Mouse (Mus musculus) embryonic stem cell, embryonic (primary cell): ENCODE measurements around the gene Zfp978.
"Not testable (repeated sequence)": the region's sequence is repeated elsewhere in the genome, so short reads cannot be mapped to it uniquely, and the experiment has no call there.

Source experiments
- CTCF ChIA-PET, 4 experiments: fragments of 300-600 bp in 2 of 4; fragments of 350-600 bp in 2 of 4; sonication (Branson Sonifier 250); formaldehyde crosslinking; loops; one replicate each; lab custom pipeline; 2022; ENCODE audit warnings: inconsistent platforms in 2 of 4; lab: Charles Lee
- POLR2A ChIA-PET, 4 experiments: fragments of 300-600 bp in 2 of 4; fragments of 350-600 bp in 2 of 4; sonication (Branson Sonifier 250); formaldehyde crosslinking; loops; one replicate each; lab custom pipeline; 2022; ENCODE audit warnings: antibody characterized with exemption in 4 of 4, inconsistent platforms in 1 of 4; lab: Charles Lee

Gene Zfp978

DNA sequence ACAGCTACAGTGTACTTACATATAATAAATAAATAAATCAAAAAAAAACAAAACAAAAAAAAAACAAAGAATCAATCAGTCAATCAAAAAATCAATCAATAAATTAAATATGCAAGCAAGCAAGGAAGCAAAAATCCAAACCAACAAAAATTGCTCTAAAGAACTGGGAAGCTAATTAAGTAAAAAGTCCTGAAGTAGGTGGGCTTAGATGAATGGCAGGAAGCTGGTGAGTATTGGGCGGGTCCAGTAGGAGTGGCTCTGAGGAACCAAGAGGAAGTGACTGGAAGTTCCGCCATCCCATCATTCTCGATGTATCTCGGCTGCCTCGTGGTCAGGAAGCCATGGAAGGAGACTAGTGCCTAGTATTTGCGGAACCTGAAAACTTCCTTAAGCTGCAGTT is at the start of gene Zfp978:
Gene Zfp978, plus strand, starts transcription at position 301 of the 400 bp plus-strand sequence.
- CTCF ChIA-PET, POLR2A ChIA-PET: not testable (repeated sequence)

DNA sequence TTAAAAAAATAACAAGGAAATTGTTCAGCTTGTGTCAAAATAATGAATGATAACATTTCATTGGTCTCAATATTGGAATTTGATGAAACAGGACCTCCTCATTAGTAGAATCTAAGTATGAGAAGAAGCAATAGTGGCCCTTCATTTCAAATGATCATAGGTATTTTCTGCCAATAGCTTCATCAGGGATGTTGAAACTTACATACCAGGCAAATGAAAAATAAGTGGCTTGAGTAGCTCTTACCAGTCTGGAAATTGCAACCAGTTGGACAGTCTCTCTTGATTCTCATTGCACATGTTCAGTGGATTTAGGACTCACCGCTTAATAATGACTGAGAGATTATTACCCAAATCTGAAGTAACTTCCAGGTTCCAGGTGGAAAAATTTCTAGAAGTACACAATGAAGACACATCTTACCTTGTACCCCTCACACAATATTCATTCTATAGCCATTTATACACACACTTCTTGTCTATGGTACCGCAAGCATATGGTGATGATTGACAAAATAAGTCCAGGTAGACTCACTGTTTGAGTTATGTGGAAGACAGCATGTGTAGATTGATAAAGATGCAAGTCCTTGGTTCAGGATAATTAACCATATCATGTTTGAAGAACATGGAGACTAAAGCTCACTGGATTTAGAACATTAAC is 25.9 kb upstream of the Zfp978 start:
- CTCF ChIA-PET = interaction anchor here in 1 of 4 experiments (1.0 kb wide), 1 partner anchor 1795 kb away, joined by 3 read pairs; no protein-coding TSS in a partner anchor

DNA sequence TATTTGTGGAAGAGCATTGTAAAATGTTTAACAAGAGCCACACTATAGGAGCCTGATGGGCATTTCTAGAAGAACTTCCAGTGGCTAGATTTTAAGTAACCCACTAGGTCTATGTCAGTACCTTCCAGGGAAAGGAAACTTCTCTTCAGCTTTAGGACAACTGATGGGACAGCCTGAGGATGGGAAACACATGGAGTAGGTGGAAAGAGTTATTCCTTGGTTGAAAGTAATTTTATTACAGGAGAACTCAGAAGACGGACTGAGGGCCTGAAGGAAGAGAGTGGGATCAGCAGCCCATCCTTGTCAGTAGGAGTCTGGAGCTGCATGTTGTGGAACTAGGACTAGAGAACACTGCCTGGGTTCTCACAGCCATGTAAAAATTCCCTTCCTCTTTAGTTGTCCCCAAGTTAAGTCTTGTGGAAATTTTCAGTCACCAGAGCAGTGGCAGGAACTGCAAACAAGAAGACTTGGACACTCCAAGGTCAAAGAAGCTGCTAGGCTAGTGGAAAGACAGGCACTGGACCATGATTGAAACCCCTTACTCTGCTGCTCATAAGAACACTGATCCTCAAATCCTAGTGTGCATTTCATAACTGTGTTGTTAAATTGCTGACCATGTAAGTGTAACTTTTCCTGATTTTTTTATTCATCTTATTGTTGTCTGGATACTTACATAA is 25.3 kb upstream of the Zfp978 start:
- ChIA-PET CTCF (interaction anchor here in 1 of 4 experiments (1.0 kb wide), 1 partner anchor 1796 kb away, joined by 3 read pairs; no protein-coding TSS in a partner anchor), POLR2A (interaction anchor here in 2 of 4 experiments (0.6 to 0.9 kb wide), 3 partner anchors 443 to 1796 kb away, joined by 3 read pairs; no protein-coding TSS in a partner anchor)

More for the DNA sequence above, 25.9 kb upstream of the Zfp978 start:
- POLR2A ChIA-PET = interaction anchor here in 2 of 4 experiments (0.6 to 0.7 kb wide), 3 partner anchors 233 to 1795 kb away, joined by 3 read pairs; no protein-coding TSS in a partner anchor

DNA sequence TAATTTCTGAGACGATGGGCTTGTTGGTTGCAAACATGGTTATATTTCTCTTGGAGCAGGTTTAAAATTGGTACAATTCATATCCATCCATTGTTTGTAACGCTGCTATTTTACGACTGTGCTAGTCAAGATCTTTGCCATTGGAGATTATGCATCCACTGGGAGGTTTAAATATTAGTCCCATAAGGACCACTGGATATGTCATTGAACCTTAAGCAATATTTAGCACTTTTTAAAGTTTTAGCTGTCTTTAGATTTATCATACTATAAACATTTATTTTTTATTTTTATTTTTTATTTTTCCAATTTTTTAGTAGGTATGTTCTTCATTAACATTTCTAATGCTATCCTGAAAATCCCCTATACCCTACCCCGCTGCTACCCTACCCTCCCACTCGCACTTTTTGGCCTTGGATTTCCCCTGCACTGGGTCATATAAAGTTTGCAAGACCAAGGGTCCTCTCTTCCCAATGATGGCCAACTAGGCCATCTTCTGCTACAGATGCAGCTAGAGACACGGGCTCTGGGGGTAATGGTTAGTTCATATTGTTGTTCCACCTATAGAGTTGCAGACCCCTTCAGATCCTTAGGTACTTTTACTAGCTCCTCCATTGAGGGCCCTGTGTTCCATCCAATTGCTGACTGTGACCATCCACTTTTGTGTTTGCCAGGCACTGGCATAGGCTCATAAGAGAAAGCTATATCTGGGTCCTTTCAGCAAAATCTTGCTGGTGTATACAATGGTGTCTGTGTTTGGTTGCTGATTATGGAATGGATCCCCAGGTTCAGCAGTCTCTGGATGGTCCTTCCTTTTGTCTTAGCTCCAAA is 24.5 kb upstream of the Zfp978 start:
- ChIA-PET POLR2A (interaction anchor here in 3 of 4 experiments (0.6 to 1.5 kb wide), 7 partner anchors 14 to 1794 kb away, joined by 3 to 6 read pairs (median 4); no protein-coding TSS in a partner anchor), CTCF (interaction anchor here in 1 of 4 experiments (0.7 kb wide), 1 partner anchor 1792 kb away, joined by 4 read pairs; no protein-coding TSS in a partner anchor)

DNA sequence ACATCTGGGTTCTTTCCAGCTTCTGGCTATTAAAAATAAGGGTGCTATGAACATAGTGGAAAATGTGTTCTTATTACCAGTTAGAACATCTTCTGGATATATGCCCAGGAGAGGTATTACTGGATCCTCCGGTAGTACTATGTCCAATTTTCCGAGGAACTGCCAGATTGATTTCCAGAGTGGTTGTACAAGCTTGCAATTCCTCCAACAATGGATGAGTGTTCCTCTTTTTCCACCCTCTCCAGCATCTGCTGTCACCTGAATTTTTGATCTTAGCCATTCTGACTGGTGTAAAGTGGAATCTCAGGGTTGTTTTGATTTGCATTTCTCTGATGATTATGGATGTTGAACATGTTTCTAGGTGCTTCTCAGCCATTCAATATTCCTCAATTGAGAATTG is 23.6 kb upstream of the Zfp978 start:
- ChIA-PET CTCF (interaction anchor here in 2 of 4 experiments (0.7 to 1.2 kb wide), 2 partner anchors 213 to 1795 kb away, joined by 3 read pairs; no protein-coding TSS in a partner anchor), POLR2A (interaction anchor here (0.6 to 1.9 kb wide), 10 partner anchors 13 to 1795 kb away, joined by 3 to 7 read pairs (median 4); no protein-coding TSS in a partner anchor)

DNA sequence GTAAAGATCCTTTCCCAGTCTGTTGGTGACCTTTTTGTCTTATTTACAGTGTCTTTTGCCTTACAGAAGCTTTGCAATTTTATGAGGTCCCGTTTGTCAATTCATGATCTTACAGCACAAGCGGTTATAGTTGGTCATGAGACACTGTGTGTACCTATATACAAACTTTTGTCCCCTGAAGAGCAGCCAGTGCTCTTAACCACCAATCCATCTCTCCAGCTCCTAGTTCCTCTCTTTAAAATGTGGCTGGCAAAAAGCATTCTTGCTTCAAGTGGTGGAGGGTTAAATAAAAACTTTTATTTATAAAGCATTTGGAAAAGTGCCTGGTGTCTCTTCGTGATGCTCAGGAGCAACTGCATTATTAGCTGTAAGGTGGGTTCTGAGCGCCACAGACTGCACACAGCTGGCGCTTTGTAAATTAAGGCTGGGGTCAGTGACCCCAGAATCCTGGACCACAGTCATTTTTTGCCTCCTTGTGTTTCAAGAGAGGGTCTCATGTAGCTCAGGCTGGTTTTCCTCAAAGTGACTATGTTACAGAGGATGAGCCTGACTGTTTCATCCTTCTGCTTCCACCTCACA is 23.0 kb upstream of the Zfp978 start:
- CTCF ChIA-PET = interaction anchor here in 2 of 4 experiments (0.6 to 1.2 kb wide), 3 partner anchors 214 to 1975 kb away, joined by 3 read pairs; no protein-coding TSS in a partner anchor
- POLR2A ChIA-PET = interaction anchor here (1.2 to 1.9 kb wide), 7 partner anchors 260 to 1796 kb away, joined by 3 to 7 read pairs (median 4); no protein-coding TSS in a partner anchor

DNA sequence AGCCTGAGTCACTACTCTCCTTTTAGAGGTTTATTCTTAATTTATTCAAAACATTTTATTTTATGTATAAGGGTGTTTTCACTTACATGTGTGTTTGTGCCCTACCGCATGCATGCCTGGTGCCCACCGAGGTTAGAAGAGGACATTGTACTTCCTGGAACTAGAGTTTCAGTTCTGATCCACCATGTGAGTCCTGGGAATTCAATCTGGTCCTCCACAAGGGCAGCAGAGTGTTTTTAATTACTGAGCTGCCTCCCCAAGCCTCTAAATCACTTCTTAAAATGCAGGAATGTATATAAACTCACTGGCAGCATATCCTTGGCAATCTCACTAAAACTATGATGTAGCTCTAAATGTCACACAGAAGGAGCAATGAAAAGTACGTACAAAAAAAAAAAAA is 22.4 kb upstream of the Zfp978 start:
- CTCF ChIA-PET = interaction anchor here in 1 of 4 experiments (0.6 kb wide), 1 partner anchor 1975 kb away, joined by 3 read pairs; no protein-coding TSS in a partner anchor
- POLR2A ChIA-PET = interaction anchor here (1.5 to 1.9 kb wide), 4 partner anchors 1795 kb away, joined by 4 to 7 read pairs (median 6); no protein-coding TSS in a partner anchor

DNA sequence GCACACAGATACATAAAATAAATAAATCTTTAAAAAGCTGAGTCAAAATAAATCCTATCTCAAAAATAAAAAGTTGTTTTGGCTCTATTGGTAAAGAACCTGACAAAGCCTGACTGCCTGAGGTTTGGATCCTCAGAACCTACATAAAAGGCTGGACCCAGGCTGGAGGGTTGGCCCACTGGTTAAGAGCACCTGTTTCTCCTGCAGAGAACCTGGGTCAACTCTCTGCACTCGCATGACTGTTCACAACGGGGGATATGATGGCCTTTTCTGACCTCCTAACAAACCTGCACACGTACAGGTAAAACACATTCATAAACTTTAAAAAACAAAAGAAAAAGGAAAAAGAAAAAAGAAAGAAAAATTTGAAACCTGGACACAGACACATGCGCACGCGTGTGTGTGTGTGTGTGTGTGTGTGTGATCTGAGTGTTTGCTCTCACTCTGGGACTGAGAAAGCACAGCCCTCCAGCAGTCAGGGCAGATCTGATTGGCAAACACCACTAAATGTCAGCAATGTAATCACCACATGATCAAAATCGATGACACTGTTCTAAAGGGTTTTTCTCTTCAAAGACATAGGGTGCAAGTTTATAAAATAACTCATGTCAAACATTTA is 21.4 kb upstream of the Zfp978 start:
- CTCF ChIA-PET = not testable (repeated sequence)

DNA sequence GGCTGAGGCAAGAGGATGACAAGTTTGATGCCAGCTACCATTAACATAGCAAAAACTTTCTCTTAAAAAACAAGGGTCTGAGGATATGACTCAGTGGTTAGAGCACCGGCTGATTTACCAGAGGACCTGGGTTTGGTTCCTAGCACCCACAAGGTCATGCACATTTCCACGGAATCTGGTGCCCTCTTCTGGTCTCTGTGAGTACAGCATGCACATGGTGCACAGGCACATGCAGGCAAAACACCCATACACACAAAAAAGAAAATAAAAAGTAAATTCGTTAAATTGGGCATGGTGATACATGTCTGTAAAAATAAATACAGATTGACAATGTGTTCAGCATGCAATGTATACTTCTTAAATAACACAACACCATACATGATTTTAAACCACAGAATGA is 20.9 kb upstream of the Zfp978 start:
- CTCF ChIA-PET, POLR2A ChIA-PET: not testable (repeated sequence)

More for the DNA sequence above, 21.4 kb upstream of the Zfp978 start:
- POLR2A ChIA-PET = interaction anchor here in 1 of 4 experiments (1.9 kb wide), 1 partner anchor 1796 kb away, joined by 7 read pairs; no protein-coding TSS in a partner anchor

DNA sequence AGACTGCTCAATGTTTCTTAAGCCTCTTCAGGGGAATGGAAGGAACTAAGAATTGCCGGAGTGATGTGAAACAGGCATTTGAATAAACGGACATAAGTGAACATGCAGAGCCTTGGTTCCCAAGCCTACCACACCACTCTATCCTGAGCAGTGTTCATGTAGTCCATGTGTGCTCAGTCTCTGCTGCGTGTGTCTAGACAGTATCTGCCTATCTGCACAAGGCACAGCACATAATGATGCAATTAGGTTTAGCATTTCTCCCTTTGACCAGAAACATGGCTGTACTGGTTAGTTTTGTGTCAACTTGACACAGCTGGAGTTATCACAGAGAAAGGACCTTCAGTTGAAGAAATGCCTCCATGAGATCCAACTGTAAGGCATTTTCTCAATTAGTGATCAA is 20.2 kb upstream of the Zfp978 start:
- ChIA-PET POLR2A (interaction anchor here in 3 of 4 experiments (0.6 kb wide), 4 partner anchors 1795 to 1798 kb away, joined by 3 to 19 read pairs (median 10); no protein-coding TSS in a partner anchor), CTCF (interaction anchor here in 3 of 4 experiments (0.6 kb wide), 3 partner anchors 1795 to 1796 kb away, joined by 5 to 33 read pairs (median 5); no protein-coding TSS in a partner anchor)

DNA sequence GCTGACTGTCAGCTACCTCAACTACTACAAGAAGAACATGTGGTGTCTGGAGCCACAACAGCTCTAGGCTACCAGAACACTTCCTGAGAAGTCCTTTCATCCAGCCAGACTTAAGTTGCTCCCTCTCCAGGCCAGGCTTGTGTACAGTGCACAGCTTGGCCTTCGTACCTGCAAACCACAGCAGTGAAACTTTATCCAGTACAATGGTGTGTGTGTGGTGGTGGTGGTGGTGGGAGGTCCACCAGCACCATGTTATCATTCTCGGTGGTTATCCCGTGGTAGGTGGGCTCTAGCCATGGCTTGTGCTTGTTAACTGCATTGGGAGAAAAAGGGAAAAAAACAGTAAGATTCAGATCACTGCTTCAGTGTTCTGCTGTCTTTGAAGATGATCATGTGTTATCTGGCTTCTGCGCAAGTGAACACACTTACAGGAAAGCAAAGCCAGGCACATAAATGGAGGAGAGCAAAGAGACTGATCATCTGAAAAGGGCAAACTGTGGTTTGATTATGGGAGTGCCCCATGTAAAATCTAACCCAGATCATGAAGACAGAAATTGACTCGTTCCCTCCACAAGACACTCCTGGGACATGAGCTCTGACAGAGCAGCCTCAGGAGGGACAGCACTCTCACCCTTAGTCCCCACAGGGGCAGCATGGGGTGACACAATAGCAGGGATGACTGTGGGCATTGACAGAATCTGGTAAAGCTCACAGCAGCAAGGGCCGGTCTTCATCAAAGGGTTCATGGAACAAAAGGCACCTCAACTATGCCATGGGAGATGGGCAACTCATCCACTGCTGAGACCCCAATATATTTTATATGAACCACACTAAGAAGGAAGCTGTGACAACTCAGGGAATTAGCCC is 17.8 kb upstream of the Zfp978 start:
- CTCF ChIA-PET = interaction anchor here in 1 of 4 experiments (0.9 kb wide), 1 partner anchor 1797 kb away, joined by 3 read pairs; no protein-coding TSS in a partner anchor
- POLR2A ChIA-PET = not testable (repeated sequence)

DNA sequence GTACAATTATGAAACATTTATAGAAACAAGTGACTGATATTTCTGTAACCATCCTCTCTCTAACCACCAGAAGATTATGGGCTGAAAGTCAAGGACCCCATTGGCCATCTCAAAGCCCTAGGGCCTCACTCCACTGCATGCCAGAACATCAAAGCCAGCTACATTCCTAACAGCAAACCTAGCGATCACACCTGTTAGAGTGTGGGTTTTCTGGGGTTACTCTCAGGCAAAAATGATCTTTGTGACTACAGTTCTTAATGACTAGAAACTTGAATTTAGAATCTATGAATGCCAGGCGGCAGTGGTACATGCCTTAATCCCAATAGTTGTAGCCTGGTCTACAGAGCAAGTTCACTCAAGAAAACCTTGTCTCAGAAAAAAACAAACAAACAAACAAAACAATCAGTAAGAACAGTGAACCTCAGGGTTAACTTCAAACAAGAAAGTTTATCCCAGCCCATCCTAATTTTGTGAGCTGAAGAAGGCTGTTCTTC is 16.0 kb upstream of the Zfp978 start:
- CTCF ChIA-PET, POLR2A ChIA-PET: not testable (repeated sequence)

DNA sequence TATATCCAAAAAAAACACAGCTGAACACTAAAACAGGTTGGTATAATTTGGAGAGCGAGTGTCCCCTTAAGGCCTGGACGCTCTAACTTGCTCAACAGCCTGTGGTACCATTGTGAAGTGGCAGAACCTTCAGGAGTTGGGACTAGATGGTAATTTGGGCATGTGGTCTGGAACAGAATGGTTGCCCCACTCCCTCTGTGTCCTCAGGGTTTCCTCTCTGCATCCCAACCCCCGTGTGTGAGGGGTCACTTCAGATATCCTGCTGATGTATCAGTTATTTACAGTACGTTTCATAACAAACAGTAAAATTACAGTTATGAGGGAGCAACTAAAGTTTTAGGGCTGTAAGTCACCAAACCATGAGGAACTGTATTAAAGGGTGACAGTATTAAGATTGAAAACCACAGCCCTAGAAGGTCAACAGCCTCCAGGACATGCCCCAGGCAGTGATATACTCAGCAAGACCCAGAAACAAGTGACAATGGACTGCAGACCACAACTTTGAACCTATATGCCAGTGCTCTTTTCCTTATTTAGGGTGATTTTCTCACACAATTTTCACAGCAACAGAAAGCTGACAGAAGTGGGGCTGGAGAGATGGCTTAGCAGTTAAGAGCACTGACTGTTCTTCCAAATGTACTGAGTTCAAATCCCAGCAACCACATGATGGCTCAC is 14.6 kb upstream of the Zfp978 start:
- CTCF ChIA-PET, POLR2A ChIA-PET: not testable (repeated sequence)

DNA sequence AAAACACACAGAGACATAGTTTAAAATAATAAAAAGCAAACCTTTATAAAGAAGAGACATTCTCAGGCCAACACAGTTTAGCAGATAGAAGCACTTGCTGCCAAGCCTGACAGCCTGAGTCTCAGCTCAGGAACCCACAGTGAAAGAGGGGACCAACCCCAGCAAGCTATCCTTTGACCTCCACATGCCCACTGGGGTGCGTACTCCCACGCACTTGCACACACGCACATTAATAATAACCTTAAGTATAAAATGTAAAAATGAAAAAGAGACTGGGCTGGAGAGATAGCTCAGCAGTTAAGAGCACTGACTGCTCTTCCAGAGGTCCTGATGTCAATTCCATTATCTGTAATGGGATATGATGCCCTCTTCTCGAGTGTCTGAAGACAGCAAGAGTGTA is 13.8 kb upstream of the Zfp978 start:
- CTCF ChIA-PET, POLR2A ChIA-PET: not testable (repeated sequence)

DNA sequence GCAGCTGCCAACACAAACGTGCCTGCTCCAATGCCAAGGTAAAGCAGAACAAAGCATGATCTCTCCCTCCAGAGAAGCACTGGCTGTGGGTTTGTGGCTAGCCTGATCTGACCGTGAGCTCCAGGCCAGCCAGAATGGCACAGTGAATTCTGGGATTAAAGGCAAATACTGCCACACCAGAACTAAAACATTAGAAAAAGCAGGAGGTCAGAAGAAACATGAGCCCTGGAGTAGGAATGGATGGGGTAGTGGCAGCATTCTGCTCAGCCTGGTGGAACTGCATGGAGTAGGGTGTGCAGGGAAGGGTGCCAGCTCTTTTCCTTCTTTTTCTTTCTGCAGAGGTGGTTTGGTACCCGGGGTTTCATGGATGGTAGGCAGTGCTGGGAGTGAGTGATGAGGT is 13.2 kb upstream of the Zfp978 start:
- CTCF ChIA-PET, POLR2A ChIA-PET: not testable (repeated sequence)

DNA sequence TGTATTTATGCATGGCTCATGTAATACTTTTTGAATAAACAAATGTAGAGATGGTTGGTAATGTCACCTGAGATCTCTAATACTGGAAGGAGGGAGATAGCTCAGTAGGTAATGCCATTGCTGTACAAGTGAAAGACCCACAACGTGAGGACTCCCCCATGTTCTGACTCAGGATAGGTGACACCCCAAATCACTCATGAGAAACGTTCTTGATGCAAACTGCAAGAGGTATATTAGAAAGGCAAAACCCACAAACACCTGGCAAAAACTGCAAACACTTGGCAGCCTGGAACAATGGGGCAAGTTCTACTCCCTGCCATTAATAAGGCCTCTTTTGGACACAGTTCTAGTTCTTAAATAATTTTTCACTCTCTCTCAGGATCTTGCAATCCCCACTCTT is 12.7 kb upstream of the Zfp978 start:
- CTCF ChIA-PET, POLR2A ChIA-PET: not testable (repeated sequence)
